Mouse (Mus musculus): ENCODE data around the gene Tspan18.

DNA sequence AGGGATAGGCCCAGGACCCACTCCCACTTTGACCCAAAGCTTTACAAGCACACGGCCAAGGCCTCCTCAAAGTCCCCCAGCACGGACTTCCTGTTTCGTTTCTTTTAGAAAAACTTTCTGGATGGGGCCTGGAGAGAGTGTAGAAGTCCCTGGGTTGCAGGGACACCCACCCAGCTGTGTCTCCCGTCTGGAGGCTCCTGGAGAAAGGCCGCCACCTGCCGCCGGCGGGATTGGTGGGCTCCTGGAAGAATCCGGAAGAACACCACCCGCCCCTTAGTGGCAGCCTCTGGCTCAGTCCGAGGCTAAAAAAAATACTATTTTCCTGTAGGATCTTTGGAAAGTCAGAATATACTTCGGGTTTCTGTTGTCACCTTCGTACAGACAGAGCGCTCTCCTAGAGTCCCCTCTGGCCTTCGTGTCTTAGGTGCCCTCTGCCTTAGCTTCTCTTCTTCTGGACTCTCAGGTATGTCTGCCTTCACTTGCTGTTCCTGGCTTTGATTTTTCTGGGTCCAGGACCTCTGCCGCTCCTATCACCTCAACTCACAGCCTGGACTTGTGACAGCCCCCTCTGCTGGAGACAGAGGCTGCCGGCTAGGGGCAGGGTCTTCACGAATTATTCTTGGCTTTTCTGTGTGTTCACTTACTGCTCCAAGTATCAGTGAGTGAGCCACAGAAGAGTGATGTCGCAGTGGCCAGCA lies 145.4 kb downstream of the Tspan18 start:
- TF ChIP-seq CTCF (IDR thresholded peaks at IDR 0.05; ENCODE audit: insufficient read depth, low read length) (peak; percentile 25), POLR2A (IDR thresholded peaks at IDR 0.05; ENCODE audit: borderline replicate concordance, extremely low read depth, low read depth, low read length) (no peak)

Data from lung, adult 2 months (tissue).